Mouse (Mus musculus) heart, postnatal 0 days (tissue): ENCODE results near the gene Arid4a. TPM values are rescaled to one million over a fixed set of nuclear protein-coding genes. Genes with fewer than 3 reads are reported as not detected.

ENCODE experiments used
- ATAC-seq: fragments of 200-750 bp; cut with Nextera tagmentation; 2 replicates; pipeline ENCODE4 v1.8.0; 2017; ENCODE audit warnings: low read depth, moderate number of reproducible peaks, moderate library complexity; ENCODE audit not compliant: insufficient read depth
- DNase-seq: peaks from one replicate; pipeline ENCODE4 v3.0.0-alpha.2; 2016; ENCODE audit warnings: low spot score
- H3K27ac ChIP-seq: fragments of 300-500 bp; sonication (generic); 2 replicates; pipeline ENCODE4 v1.5.1; 2014; ENCODE audit warnings: low read depth, mild to moderate bottlenecking
- H3K27me3 ChIP-seq: fragments of 300-500 bp; sonication (generic); 2 replicates; pipeline ENCODE4 v1.6.1; 2014; ENCODE audit warnings: low read length, mixed read lengths; ENCODE audit not compliant: control insufficient read depth, insufficient read depth
- H3K36me3 ChIP-seq: fragments of 300-500 bp; sonication (generic); replicated peaks from 2 replicates; pipeline ENCODE4 v1.6.1; 2014; ENCODE audit warnings: low read length, mixed read lengths; ENCODE audit not compliant: control insufficient read depth, insufficient read depth
- H3K4me1 ChIP-seq: fragments of 300-500 bp; sonication (generic); 2 replicates; pipeline ENCODE4 v1.6.1; 2014; ENCODE audit warnings: antibody characterized with exemption; ENCODE audit not compliant: control insufficient read depth, insufficient read depth
- H3K4me2 ChIP-seq: fragments of 300-500 bp; sonication (generic); 2 replicates; pipeline ENCODE4 v1.6.1; 2014; ENCODE audit warnings: low read depth, mild to moderate bottlenecking, low read length, moderate library complexity
- H3K4me3 ChIP-seq: fragments of 300-500 bp; sonication (generic); 2 replicates; pipeline ENCODE4 v1.5.1; 2014; ENCODE audit warnings: low read depth, low read length
- H3K9ac ChIP-seq: fragments of 300-500 bp; sonication (generic); replicated peaks from 2 replicates; pipeline ENCODE4 v1.6.1; 2014; ENCODE audit warnings: low read depth, low read length, mixed read lengths
- H3K9me3 ChIP-seq: fragments of 300-500 bp; sonication (generic); replicated peaks from 2 replicates; pipeline ENCODE4 v1.6.1; 2016; ENCODE audit warnings: low read length; ENCODE audit not compliant: control insufficient read depth
- CTCF ChIP-seq: IDR thresholded peaks from 2 replicates; pipeline ENCODE4 v1.5.1; 2016; ENCODE audit warnings: antibody characterized with exemption, control low read depth, low read depth
- EP300 ChIP-seq: IDR thresholded peaks from 2 replicates; pipeline ENCODE4 v1.6.1; 2016; ENCODE audit warnings: antibody characterized with exemption, low read depth
- WGBS: fragments of 180-500 bp; shearing (Covaris S2); extraction: QIAGEN DNeasy Blood & Tissue Kit; methylation state at CpG from one replicate; pipeline ENCODE4 v1.1.7; 2014; 5-methylcytosine and 5-hydroxymethylcytosine counted together
- polyA plus RNA-seq: library from polyadenylated mRNA; unstranded; fragments of >200 nt; fragmentation: Nextera tagmentation; extraction: Ambion mirVana; gene quantifications from 2 replicates; pipeline ENCODE4 v1.2.1, GENCODE M21; 2015
- total RNA-seq: library from RNA; depleted of rRNA; stranded (reverse); fragments of >200 nt; gene quantifications from 2 replicates; pipeline ENCODE4 v1.2.3, GENCODE M21; 2014; ENCODE audit warnings: low replicate concordance

Gene Arid4a
- total and polyA plus RNA-seq, 2 experiments from 2014 or later, result 6.9 to 18.1 TPM

- H3K9ac ChIP-seq, result no peak overlapping the region
- no peak overlapping the region for H3K4me3 ChIP-seq
- H3K27ac ChIP-seq, result no peak overlapping the region
- DNase-seq, result no peak
- H3K9me3 ChIP-seq, result no peaks in the 10 kb centered on the region
- no peak for ATAC-seq
- H3K27me3 ChIP-seq, result no peaks in the 10 kb centered on the region
- H3K36me3 ChIP-seq, result peaks cover 37% of the 10 kb centered on the region
- no peak overlapping the region for H3K4me2 ChIP-seq
- 77% methylated on average over 10 of the region's 10 CpGs for WGBS
- no peaks in the 10 kb centered on the region for H3K4me1 ChIP-seq
- TF ChIP-seq EP300 (no peak), CTCF (no peak)
Measured at GRCm38 (mm10) chr12:71122731-71123130, 106.9 kb downstream of the Arid4a start.

- 88% methylated on average over 9 of the region's 9 CpGs for WGBS
- DNase-seq, result no peak
- Histone ChIP-seq H3K4me2 (no peak overlapping the region), H3K9me3 (no peaks in the 10 kb centered on the region), H3K9ac (no peak overlapping the region), H3K4me1 (no peaks in the 10 kb centered on the region), H3K27me3 (no peaks in the 10 kb centered on the region), H3K27ac (no peak overlapping the region), H3K36me3 (peaks cover 41% of the 10 kb centered on the region), H3K4me3 (no peak overlapping the region)
- TF ChIP-seq EP300, result no peak
- no peak for TF ChIP-seq CTCF
- no peak for ATAC-seq
Measured at GRCm38 (mm10) chr12:71123286-71123685, 107.5 kb downstream of the Arid4a start.

DNA sequence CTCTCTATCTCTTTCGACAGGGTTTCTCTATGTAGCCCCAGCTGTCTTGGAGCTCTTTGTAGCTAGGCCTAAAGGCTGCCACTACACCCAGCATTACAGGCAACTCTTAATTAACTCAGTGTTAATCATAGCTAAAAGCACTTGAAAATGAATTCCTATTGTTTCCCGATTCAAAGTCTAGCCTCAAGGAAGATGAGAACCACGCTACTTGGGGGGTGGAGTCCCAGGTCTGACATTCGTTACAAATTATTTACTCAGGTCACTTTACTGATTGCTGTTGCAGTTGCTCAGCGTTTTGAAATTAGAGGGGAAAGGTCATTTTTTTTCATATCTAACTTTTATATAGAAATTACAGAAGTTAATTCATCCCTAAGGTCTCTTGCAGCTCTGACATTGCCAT, 119.8 kb downstream of the Arid4a start:
- ATAC-seq, result no peak
- Histone ChIP-seq H3K9me3 (no peaks in the 10 kb centered on the region), H3K36me3 (peaks cover 33% of the 10 kb centered on the region), H3K4me3 (peak overlapping the region; percentile 95), H3K27ac (no peak overlapping the region), H3K27me3 (no peaks in the 10 kb centered on the region), H3K4me2 (peak overlapping the region; percentile 97), H3K9ac (peak overlapping the region; percentile 95), H3K4me1 (peaks cover 13% of the 10 kb centered on the region)
- no peak for TF ChIP-seq CTCF
- no peak for DNase-seq
- 14% methylated on average over 5 of the region's 5 CpGs for WGBS

DNA sequence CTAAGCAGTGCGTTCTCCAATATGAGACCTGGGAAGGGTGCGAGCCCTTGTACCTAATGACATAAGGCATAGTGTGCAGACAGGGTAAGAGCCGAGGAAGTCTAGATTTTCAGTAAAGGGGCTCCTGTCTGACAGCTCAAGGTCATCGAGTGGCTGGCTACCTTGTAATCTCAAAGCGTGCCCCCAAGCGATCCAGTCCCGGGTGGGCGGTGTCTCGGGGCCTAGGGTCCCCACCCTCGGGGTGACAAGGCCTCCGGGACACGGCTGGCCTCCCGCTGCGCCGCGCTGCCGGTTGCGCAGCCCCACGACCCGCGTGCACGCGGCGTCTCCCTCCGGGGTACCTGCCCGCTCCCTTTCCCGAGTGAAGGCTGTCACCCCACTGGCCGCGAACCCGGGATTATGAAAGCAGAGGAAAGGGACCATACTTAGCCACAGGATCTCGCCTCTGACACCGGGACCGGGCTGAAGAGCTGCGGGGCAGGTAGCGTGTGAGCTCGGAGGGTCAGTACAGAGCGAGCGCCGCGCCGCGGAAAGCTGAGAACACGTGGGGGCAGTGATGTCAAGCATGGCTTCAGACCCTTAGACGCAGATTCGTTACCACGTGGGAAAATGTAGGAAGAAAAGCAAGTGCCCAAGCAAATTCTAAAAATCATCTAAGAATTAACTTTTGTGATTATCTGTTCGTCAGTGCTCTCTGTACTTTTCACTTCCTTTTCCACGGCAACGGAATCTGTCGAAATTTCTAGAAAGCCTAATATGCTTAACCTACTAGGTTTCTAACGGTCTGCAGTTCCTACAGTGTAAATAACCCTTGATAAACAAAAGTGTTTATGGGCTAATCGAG, 120.6 kb downstream of the Arid4a start, which contains the start of the genes Timm9 and 2700049A03Rik:
Gene Timm9 (minus strand): TSS at position 555 of the 844 bp plus-strand sequence.
Gene 2700049A03Rik (plus strand): TSS at position 719 of the 844 bp plus-strand sequence.
- DNase-seq (peak; percentile 78), ATAC-seq (peak; percentile 92)
- Histone ChIP-seq H3K4me3 (peak within 1 kb of the TSS; percentile 95), H3K9ac (peak within 1 kb of the TSS; percentile 95), H3K9me3 (no peaks in the 10 kb centered on the region), H3K36me3 (peaks cover 36% of the 10 kb centered on the region), H3K27ac (peak within 1 kb of the TSS; percentile 82), H3K27me3 (no peaks in the 10 kb centered on the region), H3K4me2 (peak within 1 kb of the TSS; percentile 97), H3K4me1 (peaks cover 13% of the 10 kb centered on the region)
- TF ChIP-seq EP300, result peak; percentile 36; the same call in 1 of the 2 replicates
- no peak for TF ChIP-seq CTCF
- WGBS, result under 1% methylated on average over 52 of the region's 52 CpGs

GRCm38 (mm10) chr12:71136974-71137491, 121.2 kb downstream of the Arid4a start:
- H3K27me3 ChIP-seq, result no peaks in the 10 kb centered on the region
- peaks cover 13% of the 10 kb centered on the region for H3K4me1 ChIP-seq
- DNase-seq (peak; percentile 85), ATAC-seq (peak; percentile 80)
- peak overlapping the region; percentile 95 for H3K9ac ChIP-seq
- WGBS, result under 1% methylated on average over 30 of the region's 30 CpGs
- no peaks in the 10 kb centered on the region for H3K9me3 ChIP-seq
- peak overlapping the region; percentile 82 for H3K27ac ChIP-seq
- H3K4me2 ChIP-seq, result peak overlapping the region; percentile 97
- no peak for TF ChIP-seq CTCF
- TF ChIP-seq EP300, result peak; percentile 29; the same call in 1 of the 2 replicates
- H3K36me3 ChIP-seq, result peaks cover 38% of the 10 kb centered on the region
- H3K4me3 ChIP-seq, result peak overlapping the region; percentile 95
